Mouse (Mus musculus) embryonic fibroblast, embryonic 13.5 days (primary cell): ENCODE measurements around the gene Rhot2. TPM values are rescaled to one million over a fixed set of nuclear protein-coding genes. Genes with fewer than 3 reads are reported as not detected.
"Not testable (repeated sequence)": the region's sequence is repeated elsewhere in the genome, so short reads cannot be mapped to it uniquely, and the experiment has no call there.

Experiments
- H3K27ac ChIP-seq: 2 replicates; pipeline ENCODE4 v1.5.1; 2012; ENCODE audit warnings: low read length, control low read depth, inconsistent platforms; ENCODE audit not compliant: insufficient read depth
- H3K4me1 ChIP-seq: 2 replicates; pipeline ENCODE4 v1.6.1; 2011; ENCODE audit warnings: low read length; ENCODE audit not compliant: control insufficient read depth, insufficient read depth
- H3K4me3 ChIP-seq: 2 replicates; pipeline ENCODE4 v1.5.1; 2011; ENCODE audit warnings: mild to moderate bottlenecking, control low read depth, low read length; ENCODE audit not compliant: insufficient read depth
- CTCF ChIP-seq: IDR thresholded peaks from 2 replicates; pipeline ENCODE4 v1.5.1; 2011; ENCODE audit warnings: mild to moderate bottlenecking, control low read depth, low read length, moderate library complexity, borderline replicate concordance; ENCODE audit not compliant: insufficient read depth
- POLR2A ChIP-seq: IDR thresholded peaks from 2 replicates; pipeline ENCODE4 v1.6.1; 2011; ENCODE audit warnings: low read depth, mild to moderate bottlenecking, control low read depth, low read length, moderate library complexity
- polyA plus RNA-seq: library from polyadenylated mRNA; stranded (reverse); fragments of >200 nt; gene quantifications from 2 replicates; pipeline ENCODE4 v1.2.4, GENCODE M21; 2011; ENCODE audit warnings: low read depth; ENCODE audit not compliant: missing spikeins, insufficient read length

Rhot2 gene
- polyA plus RNA-seq, 1 experiment = 29.7 TPM

DNA sequence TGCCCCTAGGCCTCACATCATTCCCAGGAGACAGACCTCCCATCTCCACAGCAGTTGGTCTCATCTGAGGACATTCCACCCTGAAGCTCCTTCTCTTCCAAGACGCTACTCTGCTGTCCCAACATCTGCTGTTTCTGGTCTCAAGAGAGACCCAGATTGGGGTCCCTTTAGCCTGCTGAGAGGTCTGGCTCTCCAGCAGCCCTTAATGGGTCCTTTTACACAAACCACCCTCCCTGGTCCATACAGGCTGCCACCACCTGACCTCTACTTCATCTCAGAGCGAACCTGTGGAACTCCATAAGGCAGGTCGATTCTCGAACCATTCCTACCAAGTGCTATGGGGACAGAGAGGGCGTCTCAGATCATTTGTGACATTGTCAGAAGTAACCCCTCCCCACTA is 36.6 kb downstream of the Rhot2 start:
- H3K27ac ChIP-seq = no peak overlapping the region
- no peak for TF ChIP-seq CTCF
- no peak for TF ChIP-seq POLR2A
- no peak overlapping the region for H3K4me3 ChIP-seq
- 0 out of 2 replicates have a peak, but pooled peaks cover 3% of the 10 kb centered on the region for H3K4me1 ChIP-seq

DNA sequence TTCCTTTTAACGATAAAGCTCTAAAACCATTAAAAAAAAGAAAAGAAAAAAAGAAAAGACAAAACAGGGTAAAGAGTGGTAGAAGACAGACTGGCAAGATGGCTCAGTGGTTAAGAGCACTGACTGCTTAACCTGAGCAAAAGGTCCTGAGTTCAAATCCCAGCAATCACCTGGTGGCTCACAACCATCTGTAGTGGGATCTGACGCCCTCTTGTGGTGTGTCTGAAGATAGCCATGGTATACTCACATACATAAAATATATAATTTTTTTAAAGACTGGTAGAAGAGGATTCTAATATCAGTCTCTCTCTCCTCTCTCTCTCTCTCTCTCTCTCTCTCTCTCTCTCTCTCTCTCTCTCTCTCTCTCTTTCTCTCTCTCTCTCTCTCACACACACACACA is 37.2 kb downstream of the Rhot2 start:
- H3K4me1 ChIP-seq, H3K27ac ChIP-seq, H3K4me3 ChIP-seq: not testable (repeated sequence)

DNA sequence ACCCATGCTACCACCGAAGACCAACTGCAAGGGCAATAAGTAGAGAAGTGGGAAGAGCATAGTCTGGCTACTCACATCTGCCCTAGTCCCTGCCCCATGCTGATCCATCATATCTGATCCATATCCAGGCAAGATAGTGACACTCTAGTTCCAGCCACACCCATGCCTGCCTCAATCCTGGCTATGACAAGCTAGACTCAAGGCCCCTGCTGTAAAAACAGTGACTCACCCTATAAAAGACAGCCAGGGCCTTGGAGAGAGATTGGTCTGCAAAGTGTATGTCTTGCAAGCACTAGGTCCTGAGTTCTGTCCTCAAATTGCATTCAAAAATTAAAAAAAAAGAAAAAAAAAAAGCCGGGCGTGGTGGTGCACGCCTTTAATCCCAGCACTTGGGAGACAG is 38.1 kb downstream of the Rhot2 start:
- Histone ChIP-seq H3K4me1 (peaks cover 6% of the 10 kb centered on the region; the same call in 1 of the 2 replicates), H3K27ac (no peak overlapping the region), H3K4me3 (no peak overlapping the region)
- TF ChIP-seq CTCF (no peak), POLR2A (no peak)

DNA sequence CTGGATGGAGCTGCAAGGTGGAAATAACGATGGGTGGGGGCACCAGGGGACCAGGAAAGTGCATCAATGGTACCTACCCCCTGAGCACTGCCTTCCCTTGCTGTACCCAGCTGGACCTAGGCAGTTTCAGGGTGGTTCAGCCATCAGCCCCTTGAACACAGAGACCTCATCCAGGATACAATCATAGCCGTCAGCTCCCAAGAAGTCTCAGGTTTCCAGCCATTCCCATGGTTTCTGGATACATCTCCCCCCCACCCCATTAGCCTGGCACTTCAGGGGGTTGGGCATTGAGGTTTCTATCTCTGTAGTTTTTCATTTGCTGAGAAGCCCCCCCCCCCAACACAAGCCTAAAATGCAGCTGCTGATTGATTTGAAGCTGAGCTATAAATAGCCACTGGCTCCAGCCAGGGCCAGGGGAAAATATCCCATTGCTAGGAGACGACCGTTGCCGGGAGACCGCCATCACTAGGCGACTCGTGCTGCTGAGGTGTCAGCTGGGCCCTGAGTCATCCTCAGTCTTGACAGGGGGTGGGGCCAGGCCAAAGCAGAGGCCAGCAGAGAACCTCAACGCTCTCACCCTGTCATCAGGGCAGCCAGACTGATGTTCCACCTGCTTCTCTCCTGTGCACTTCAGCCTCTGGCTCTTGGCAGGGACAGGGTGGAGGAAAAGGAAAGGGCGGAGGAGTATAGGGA is 41.7 kb downstream of the Rhot2 start:
- Histone ChIP-seq H3K4me1 (peaks cover 6% of the 10 kb centered on the region; the same call in 1 of the 2 replicates), H3K4me3 (no peak overlapping the region), H3K27ac (no peak overlapping the region)
- no peak for TF ChIP-seq CTCF
- TF ChIP-seq POLR2A = no peak

DNA sequence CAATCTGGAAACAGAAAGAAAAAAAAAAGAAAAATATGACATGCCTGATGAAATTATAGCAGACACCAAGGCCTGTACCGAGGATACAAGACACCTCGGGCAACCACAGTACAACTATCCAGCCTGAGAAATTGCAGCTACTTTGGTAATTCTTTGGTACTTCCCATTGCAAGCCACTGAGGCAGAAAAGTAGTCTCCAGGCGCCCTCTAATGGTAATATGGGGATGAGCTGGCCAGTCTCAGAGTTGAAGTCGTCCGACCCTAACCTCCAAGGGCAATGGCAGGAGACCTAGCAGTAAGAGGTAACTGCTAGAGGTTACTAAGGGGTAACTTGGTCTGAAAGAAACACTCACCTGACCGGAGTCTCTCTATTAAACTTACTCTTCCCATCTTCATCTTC is 43.6 kb downstream of the Rhot2 start:
- TF ChIP-seq CTCF (peak; percentile 26; the same call in 1 of the 2 replicates), POLR2A (no peak)
- Histone ChIP-seq H3K4me3 (no peak overlapping the region), H3K4me1 (peaks cover 4% of the 10 kb centered on the region; the same call in 1 of the 2 replicates), H3K27ac (no peak overlapping the region)

DNA sequence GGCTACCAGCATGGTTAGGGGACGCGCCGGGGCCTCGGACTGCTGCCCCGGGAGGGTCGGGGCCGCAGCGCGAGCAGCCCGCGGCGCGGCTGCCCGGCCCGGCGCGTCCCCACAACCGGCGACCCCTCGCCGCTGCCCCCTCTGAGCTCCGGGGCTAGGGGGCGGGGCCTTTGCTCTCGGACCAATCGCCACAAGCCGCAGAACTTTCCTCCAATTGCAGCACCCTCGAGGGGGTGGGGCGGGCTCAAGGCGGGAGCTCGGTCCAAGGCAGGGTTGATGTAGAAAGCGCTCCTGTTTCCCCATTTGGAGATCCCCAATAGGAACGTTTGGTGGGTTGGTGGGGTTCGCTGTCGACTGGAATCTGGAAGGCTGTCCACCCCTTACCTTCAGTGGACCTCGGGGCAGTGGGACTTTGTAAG is 47.7 kb downstream of the Rhot2 start, which contains the start of gene Metrn:
TSS of gene Metrn (minus strand) at position 186 of the 419 bp plus-strand sequence.
- TF ChIP-seq CTCF (no peak), POLR2A (no peak)
- peaks cover 7% of the 10 kb centered on the region; the same call in 1 of the 2 replicates for H3K4me1 ChIP-seq
- H3K27ac ChIP-seq = no peak within 1 kb of the TSS

DNA sequence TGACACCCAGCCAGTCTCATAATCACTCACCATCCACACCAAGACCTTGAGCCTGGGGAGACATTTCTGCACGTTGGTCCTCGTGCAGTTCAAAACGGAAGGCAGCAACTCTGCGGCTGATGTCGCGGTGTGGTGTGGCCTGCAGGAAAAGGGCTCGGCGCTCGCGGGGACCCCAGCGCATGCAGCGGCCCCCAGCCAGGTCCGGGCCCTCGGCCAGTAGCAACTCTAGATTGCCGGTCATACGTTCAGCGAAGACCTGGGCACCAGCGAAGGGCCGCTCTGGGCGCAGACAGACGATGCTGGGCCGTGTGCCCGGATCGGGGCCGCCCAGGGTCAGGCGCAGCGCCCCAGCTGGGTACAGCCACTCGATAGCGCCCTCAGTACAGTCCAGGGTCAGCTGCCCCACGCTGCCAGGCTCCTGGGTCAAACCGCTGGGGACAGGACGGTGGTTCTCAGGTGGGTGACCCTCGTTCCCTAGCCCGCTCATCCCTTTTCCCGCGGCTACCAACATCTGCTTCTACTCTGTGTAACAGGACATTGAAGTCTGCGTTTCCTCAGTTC is 48.4 kb downstream of the Rhot2 start:
- Histone ChIP-seq H3K27ac (no peak overlapping the region), H3K4me1 (peaks cover 7% of the 10 kb centered on the region; the same call in 1 of the 2 replicates), H3K4me3 (peak overlapping the region; percentile 76)
- TF ChIP-seq CTCF (no peak), POLR2A (no peak)

More for the DNA sequence above, 47.7 kb downstream of the Rhot2 start, which contains the start of gene Metrn:
- peak within 1 kb of the TSS; percentile 76 for H3K4me3 ChIP-seq

DNA sequence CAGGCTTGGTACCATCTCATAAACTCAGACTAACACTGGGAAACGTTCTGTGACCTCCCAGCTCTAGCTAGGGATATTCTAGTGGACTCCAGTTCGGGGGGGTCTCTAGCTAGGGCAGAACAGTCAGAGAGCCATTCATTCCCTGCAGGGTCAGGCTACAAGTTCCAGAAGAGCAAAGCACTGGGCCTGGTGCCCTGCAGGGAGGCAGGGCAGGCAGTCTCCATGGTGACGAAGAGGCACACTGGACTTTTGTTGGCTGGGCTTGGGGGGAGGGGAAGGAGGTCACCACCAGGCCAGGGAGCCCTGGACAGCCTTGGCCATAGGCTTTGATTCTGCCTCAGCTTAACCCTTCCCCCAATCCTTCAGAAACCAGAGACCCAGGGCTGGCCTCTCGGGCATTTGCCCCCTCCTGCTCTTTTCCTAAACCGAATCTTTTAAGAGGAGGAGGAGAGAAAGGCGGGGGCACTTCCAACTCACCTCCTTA is 49.0 kb downstream of the Rhot2 start, which contains the start of gene AC134908.4:
TSS of gene AC134908.4 (minus strand) at position 51 of the 484 bp plus-strand sequence.
- H3K4me3 ChIP-seq = peak within 1 kb of the TSS; percentile 76
- peaks cover 7% of the 10 kb centered on the region; the same call in 1 of the 2 replicates for H3K4me1 ChIP-seq
- no peak for TF ChIP-seq CTCF
- TF ChIP-seq POLR2A = no peak
- no peak within 1 kb of the TSS for H3K27ac ChIP-seq

DNA sequence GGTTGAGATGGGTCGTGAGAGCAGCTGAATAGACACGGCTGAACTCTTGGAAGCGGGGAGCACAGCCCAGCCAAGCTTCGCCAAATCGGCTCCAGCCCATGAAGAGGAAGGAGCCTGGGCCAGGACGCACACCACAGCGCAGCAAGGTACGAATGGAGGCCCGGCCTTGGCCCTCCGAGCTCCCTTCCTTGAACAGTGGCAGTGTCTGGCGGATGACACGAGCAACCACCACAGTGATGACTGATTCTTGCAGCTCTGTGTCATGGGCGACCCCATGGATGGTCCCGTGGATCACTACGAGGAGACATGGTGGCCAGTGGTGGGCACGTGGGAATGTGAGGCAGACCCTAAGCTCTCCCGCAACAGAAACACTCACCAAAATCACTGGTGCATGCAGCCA is 49.7 kb downstream of the Rhot2 start:
- TF ChIP-seq POLR2A (no peak), CTCF (no peak)
- Histone ChIP-seq H3K4me3 (no peak overlapping the region), H3K4me1 (peaks cover 7% of the 10 kb centered on the region; the same call in 1 of the 2 replicates), H3K27ac (no peak overlapping the region)

DNA sequence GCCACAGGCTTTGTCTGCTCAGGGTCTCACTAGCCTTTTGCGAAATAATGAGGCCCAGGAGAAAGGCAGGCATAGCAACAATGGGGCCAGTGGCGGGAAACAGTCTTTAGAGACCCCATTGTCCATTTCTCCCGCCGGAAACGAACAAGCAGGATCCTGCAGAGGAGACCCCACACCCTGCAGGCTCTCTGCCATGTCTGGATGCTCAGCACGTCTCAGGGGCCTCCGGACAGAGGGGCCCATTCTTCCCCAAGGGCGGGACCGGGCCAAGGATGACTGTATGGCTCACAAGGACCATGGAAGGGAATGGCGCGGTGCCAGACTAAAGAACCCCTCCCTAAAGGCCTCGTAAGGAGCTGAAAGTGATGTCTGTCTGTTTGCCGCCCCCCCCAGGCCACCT is 50.5 kb downstream of the Rhot2 start:
- no peak for TF ChIP-seq CTCF
- no peak for TF ChIP-seq POLR2A
- peaks cover 7% of the 10 kb centered on the region; the same call in 1 of the 2 replicates for H3K4me1 ChIP-seq
- H3K4me3 ChIP-seq = no peak overlapping the region
- H3K27ac ChIP-seq = no peak overlapping the region
